Mouse (Mus musculus): ENCODE measurements around the gene Zfp663. TPM values are rescaled to one million over a fixed set of nuclear protein-coding genes. Genes with fewer than 3 reads are reported as not detected.
A peak's percentile ranks its signal among the peaks of the same experiment; 100 is the strongest.

The Zfp663 gene
- polyA plus RNA-seq, 1 experiment from 2014 or later, result 5.5 TPM

GRCm38 (mm10) chr2:165396831-165397501 lies 28.4 kb upstream of the Zfp663 start:
- H3K9ac ChIP-seq, result no peak overlapping the region; the same call in 1 of the 2 replicates
- WGBS, result 35% methylated on average over 20 of the region's 20 CpGs
- peak overlapping the region; percentile 77 for H3K27ac ChIP-seq
- H3K27me3 ChIP-seq, result peaks cover 2% of the 10 kb centered on the region; the same call in 1 of the 2 replicates
- ATAC-seq (ENCODE audit: low FRiP score), result peak; percentile 60
- H3K4me2 ChIP-seq (replicated peaks), result 0 out of 2 replicates have a peak overlapping the region, but pooled peaks have one; percentile 17
- no peaks in the 10 kb centered on the region for H3K36me3 ChIP-seq
- H3K9me3 ChIP-seq (replicated peaks), result 0 out of 2 replicates have a peak, but pooled peaks cover 2% of the 10 kb centered on the region
- no peak overlapping the region for H3K4me3 ChIP-seq
- peaks cover 23% of the 10 kb centered on the region for H3K4me1 ChIP-seq

GRCm38 (mm10) chr2:165392156-165392555 lies 23.6 kb upstream of the Zfp663 start:
- no peaks in the 10 kb centered on the region for H3K27me3 ChIP-seq
- 80% methylated on average over 4 of the region's 4 CpGs for WGBS
- no peak overlapping the region for H3K4me3 ChIP-seq
- H3K4me2 ChIP-seq (replicated peaks), result no peak overlapping the region
- no peak overlapping the region for H3K9ac ChIP-seq
- 0 out of 2 replicates have a peak, but pooled peaks cover 2% of the 10 kb centered on the region for H3K9me3 ChIP-seq (replicated peaks)
- no peak overlapping the region for H3K27ac ChIP-seq
- H3K4me1 ChIP-seq, result peaks cover 13% of the 10 kb centered on the region
- H3K36me3 ChIP-seq, result no peaks in the 10 kb centered on the region
- no peak for ATAC-seq (ENCODE audit: low FRiP score)

- H3K4me3 ChIP-seq, result no peak overlapping the region
- 16% methylated on average over 8 of the region's 8 CpGs for WGBS
- no peak overlapping the region for H3K27ac ChIP-seq
Observed at GRCm38 (mm10) chr2:165391561-165391960, 23.0 kb upstream of the Zfp663 start.

GRCm38 (mm10) chr2:165389299-165389952 lies 20.9 kb upstream of the Zfp663 start:
- Histone ChIP-seq H3K4me1 (peaks cover 16% of the 10 kb centered on the region), H3K27ac (no peak overlapping the region), H3K36me3 (peaks cover 24% of the 10 kb centered on the region), H3K4me3 (no peak overlapping the region), H3K4me2 (replicated peaks) (no peak overlapping the region), H3K27me3 (no peaks in the 10 kb centered on the region), H3K9ac (no peak overlapping the region), H3K9me3 (replicated peaks) (0 out of 2 replicates have a peak, but pooled peaks cover 2% of the 10 kb centered on the region)
- ATAC-seq (ENCODE audit: low FRiP score), result no peak
- 82% methylated on average over 6 of the region's 6 CpGs for WGBS

More at GRCm38 (mm10) chr2:165391561-165391960, 23.0 kb upstream of the Zfp663 start:
- no peak overlapping the region for H3K9ac ChIP-seq
- peaks cover 12% of the 10 kb centered on the region for H3K4me1 ChIP-seq
- H3K4me2 ChIP-seq (replicated peaks), result no peak overlapping the region
- H3K9me3 ChIP-seq (replicated peaks), result 0 out of 2 replicates have a peak, but pooled peaks cover 2% of the 10 kb centered on the region
- peaks cover 3% of the 10 kb centered on the region; the same call in 1 of the 2 replicates for H3K36me3 ChIP-seq
- ATAC-seq (ENCODE audit: low FRiP score), result no peak
- no peaks in the 10 kb centered on the region for H3K27me3 ChIP-seq

GRCm38 (mm10) chr2:165387844-165388495 lies 19.4 kb upstream of the Zfp663 start, which contains the start of gene Zfp334:
Gene Zfp334 (minus strand): TSS chr2:165388259.
- under 1% methylated on average over 40 of the region's 40 CpGs for whole genome bisulfite sequencing

GRCm38 (mm10) chr2:165387370-165387769 lies 18.8 kb upstream of the Zfp663 start:
- H3K36me3 ChIP-seq, result peaks cover 44% of the 10 kb centered on the region
- H3K4me1 ChIP-seq, result peaks cover 16% of the 10 kb centered on the region
- peak overlapping the region; percentile 82 for H3K4me2 ChIP-seq (replicated peaks)
- H3K4me3 ChIP-seq, result peak overlapping the region; percentile 82
- 9% methylated on average over 4 of the region's 4 CpGs for WGBS
- H3K27me3 ChIP-seq, result no peaks in the 10 kb centered on the region
- H3K9me3 ChIP-seq (replicated peaks), result no peaks in the 10 kb centered on the region
- no peak for ATAC-seq (ENCODE audit: low FRiP score)
- H3K27ac ChIP-seq, result peak overlapping the region; percentile 92
- H3K9ac ChIP-seq, result peak overlapping the region; percentile 93

More at GRCm38 (mm10) chr2:165387844-165388495, 19.4 kb upstream of the Zfp663 start, which contains the start of gene Zfp334:
- Histone ChIP-seq H3K36me3 (peaks cover 38% of the 10 kb centered on the region), H3K27ac (peak within 1 kb of the TSS; percentile 92), H3K4me3 (peak within 1 kb of the TSS; percentile 82), H3K4me2 (replicated peaks) (peak within 1 kb of the TSS; percentile 82), H3K27me3 (no peaks in the 10 kb centered on the region), H3K9ac (peak within 1 kb of the TSS; percentile 93), H3K4me1 (peaks cover 16% of the 10 kb centered on the region), H3K9me3 (replicated peaks) (no peaks in the 10 kb centered on the region)
- ATAC-seq (ENCODE audit: low FRiP score), result peak; percentile 89

- no peak overlapping the region for H3K27ac ChIP-seq
- H3K9ac ChIP-seq, result no peak overlapping the region
- no peak overlapping the region for H3K4me2 ChIP-seq (replicated peaks)
- WGBS, result 95% methylated on average over 25 of the region's 25 CpGs
- no peak overlapping the region for H3K4me3 ChIP-seq
- H3K27me3 ChIP-seq, result no peaks in the 10 kb centered on the region
- peaks cover 96% of the 10 kb centered on the region for H3K36me3 ChIP-seq
- H3K9me3 ChIP-seq (replicated peaks), result peaks cover 8% of the 10 kb centered on the region
- no peak for ATAC-seq (ENCODE audit: low FRiP score)
- peaks cover 14% of the 10 kb centered on the region for H3K4me1 ChIP-seq
Observed at GRCm38 (mm10) chr2:165380050-165380449, 11.5 kb upstream of the Zfp663 start.

GRCm38 (mm10) chr2:165376001-165376400 lies 7.5 kb upstream of the Zfp663 start:
- H3K27me3 ChIP-seq, result no peaks in the 10 kb centered on the region
- WGBS, result 86% methylated on average over 4 of the region's 4 CpGs
- no peak for ATAC-seq (ENCODE audit: low FRiP score)
- H3K9ac ChIP-seq, result no peak overlapping the region
- peaks cover 64% of the 10 kb centered on the region for H3K36me3 ChIP-seq
- no peak overlapping the region for H3K27ac ChIP-seq
- H3K4me2 ChIP-seq (replicated peaks), result no peak overlapping the region
- H3K4me1 ChIP-seq, result peaks cover 11% of the 10 kb centered on the region
- no peak overlapping the region for H3K4me3 ChIP-seq
- H3K9me3 ChIP-seq (replicated peaks), result peaks cover 7% of the 10 kb centered on the region

- Histone ChIP-seq H3K9ac (no peak overlapping the region), H3K4me2 (replicated peaks) (no peak overlapping the region), H3K4me1 (peaks cover 11% of the 10 kb centered on the region), H3K27ac (no peak overlapping the region), H3K36me3 (peaks cover 59% of the 10 kb centered on the region), H3K4me3 (no peak overlapping the region), H3K27me3 (no peaks in the 10 kb centered on the region), H3K9me3 (replicated peaks) (peaks cover 2% of the 10 kb centered on the region; the same call in 1 of the 2 replicates)
- WGBS, result 84% methylated on average over 5 of the region's 5 CpGs
- no peak for ATAC-seq (ENCODE audit: low FRiP score)
Observed at GRCm38 (mm10) chr2:165375478-165375877, 6.9 kb upstream of the Zfp663 start.

GRCm38 (mm10) chr2:165371066-165371465 lies 2.5 kb upstream of the Zfp663 start:
- Histone ChIP-seq H3K4me1 (peaks cover 22% of the 10 kb centered on the region), H3K4me2 (replicated peaks) (0 out of 2 replicates have a peak overlapping the region, but pooled peaks have one; percentile 25), H3K27ac (peak overlapping the region; percentile 12; the same call in 1 of the 2 replicates), H3K4me3 (no peak overlapping the region), H3K27me3 (no peaks in the 10 kb centered on the region), H3K9me3 (replicated peaks) (no peaks in the 10 kb centered on the region; the same call in 1 of the 2 replicates), H3K36me3 (peaks cover 17% of the 10 kb centered on the region), H3K9ac (no peak overlapping the region)
- ATAC-seq (ENCODE audit: low FRiP score), result no peak
- WGBS, result 26% methylated on average over 3 of the region's 3 CpGs

GRCm38 (mm10) chr2:165370348-165370747 lies 1.8 kb upstream of the Zfp663 start:
- H3K4me1 ChIP-seq, result peaks cover 22% of the 10 kb centered on the region
- no peak for ATAC-seq (ENCODE audit: low FRiP score)
- no peak overlapping the region for H3K4me2 ChIP-seq (replicated peaks)
- H3K9me3 ChIP-seq (replicated peaks), result no peaks in the 10 kb centered on the region; the same call in 1 of the 2 replicates
- no peak overlapping the region for H3K9ac ChIP-seq
- H3K36me3 ChIP-seq, result peaks cover 12% of the 10 kb centered on the region
- H3K27me3 ChIP-seq, result no peaks in the 10 kb centered on the region
- H3K4me3 ChIP-seq, result no peak overlapping the region
- 73% methylated on average over 3 of the region's 3 CpGs for WGBS
- no peak overlapping the region for H3K27ac ChIP-seq
